Mouse (Mus musculus): ENCODE data around the gene Gpd1l. TPM values are rescaled to one million over a fixed set of nuclear protein-coding genes. Genes with fewer than 3 reads are reported as not detected.

Gpd1l gene
- polyA plus RNA-seq, 1 experiment from 2014 or later: 15.7 TPM

Other genes with a start within 250 kb of the Gpd1l start
- gene Dync1li1, start 245.2 kb downstream of the Gpd1l start, polyA plus RNA-seq (2014; fragmentation: Nextera tagmentation; extraction: Ambion mirVana): 106 and 107 TPM in 2 replicates
- gene Cmtm6, start 202.9 kb downstream of the Gpd1l start, polyA plus RNA-seq (2014; fragmentation: Nextera tagmentation; extraction: Ambion mirVana): 13.8 and 19.2 TPM in 2 replicates
- 4.9 and 14.4 TPM in 2 replicates for gene Cmtm7, start 152.1 kb downstream of the Gpd1l start, polyA plus RNA-seq (2014; fragmentation: Nextera tagmentation; extraction: Ambion mirVana)
- gene Cmtm8, start 89.8 kb downstream of the Gpd1l start, polyA plus RNA-seq (2014; fragmentation: Nextera tagmentation; extraction: Ambion mirVana): 4.4 and 6.1 TPM in 2 replicates
- 2.0 and 2.3 TPM in 2 replicates for gene Osbpl10, start 44.6 kb upstream of the Gpd1l start, polyA plus RNA-seq (2014; fragmentation: Nextera tagmentation; extraction: Ambion mirVana)
- gene Rps27rt, start 48.8 kb upstream of the Gpd1l start, polyA plus RNA-seq (2014; fragmentation: Nextera tagmentation; extraction: Ambion mirVana): 295 and 338 TPM in 2 replicates